Mouse (Mus musculus) R1 (cell line): ENCODE data around the gene Cd1d1.
A peak's percentile ranks its signal among the peaks of the same experiment; 100 is the strongest.
"Not testable (repeated sequence)": the region's sequence is repeated elsewhere in the genome, so short reads cannot be mapped to it uniquely, and the experiment has no call there.

Source experiments
- DNase-seq: peaks from one replicate; pipeline ENCODE4 v3.0.0-alpha.2; 2018; ENCODE audit warnings: low read depth, low spot score

Cd1d1 gene

DNA sequence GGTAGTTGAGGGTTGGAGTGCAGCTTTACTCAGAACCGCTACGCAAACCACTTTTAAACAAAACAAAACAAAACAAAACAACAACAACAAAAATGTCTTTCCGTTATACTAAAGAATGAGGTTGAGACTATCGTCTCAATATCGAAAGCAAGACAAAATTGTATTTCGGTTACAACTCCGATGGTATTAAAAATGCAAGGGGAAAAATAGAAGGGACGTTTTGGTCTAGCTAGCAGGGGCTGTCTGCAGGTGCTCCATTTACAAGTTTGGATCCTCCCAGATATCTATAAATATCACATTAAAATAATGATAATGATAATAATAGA, at the start of gene Cd1d1:
TSS of gene Cd1d1 (minus strand) at position 27 of the 326 bp plus-strand sequence.
- DNase-seq: no peak

DNA sequence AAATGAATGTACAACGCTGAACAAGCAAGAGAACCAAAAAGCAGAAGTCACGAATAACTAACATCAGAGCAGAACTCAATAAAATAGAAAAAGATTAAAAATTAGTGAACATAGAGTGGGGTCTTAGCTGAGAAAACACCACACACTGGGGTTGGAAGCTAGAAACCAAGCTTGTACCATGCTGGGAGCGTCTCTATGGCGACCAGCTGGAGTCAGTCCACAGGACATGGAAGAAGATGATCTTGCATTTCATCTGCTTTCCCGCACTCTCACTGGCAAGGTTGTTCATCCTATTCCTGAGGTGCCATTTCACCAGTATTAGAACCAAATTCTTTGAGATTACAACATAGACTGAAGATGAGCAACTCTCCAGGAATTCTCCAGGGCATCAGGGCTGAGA, 48.6 kb upstream of the Cd1d1 start:
- DNase-seq: peak; percentile 8

DNA sequence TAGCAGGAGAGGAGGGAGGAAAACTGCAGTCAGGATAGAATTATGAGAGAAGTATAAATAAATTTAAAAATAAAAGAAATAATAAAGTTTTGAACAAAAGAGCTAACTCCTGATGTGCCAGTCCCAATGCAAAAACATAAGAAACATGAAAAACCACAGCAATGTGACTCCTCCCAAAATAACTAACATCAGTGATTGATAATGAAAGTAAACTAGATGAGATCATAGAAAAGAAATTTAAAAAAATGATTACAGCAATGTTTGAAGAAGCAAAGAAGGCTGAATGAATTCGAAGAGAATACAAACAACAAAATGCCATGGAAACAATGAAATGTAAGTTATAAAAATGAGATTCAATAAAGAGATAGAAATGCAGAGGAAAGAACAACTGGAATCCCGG, 42.5 kb upstream of the Cd1d1 start:
- DNase-seq: no peak

DNA sequence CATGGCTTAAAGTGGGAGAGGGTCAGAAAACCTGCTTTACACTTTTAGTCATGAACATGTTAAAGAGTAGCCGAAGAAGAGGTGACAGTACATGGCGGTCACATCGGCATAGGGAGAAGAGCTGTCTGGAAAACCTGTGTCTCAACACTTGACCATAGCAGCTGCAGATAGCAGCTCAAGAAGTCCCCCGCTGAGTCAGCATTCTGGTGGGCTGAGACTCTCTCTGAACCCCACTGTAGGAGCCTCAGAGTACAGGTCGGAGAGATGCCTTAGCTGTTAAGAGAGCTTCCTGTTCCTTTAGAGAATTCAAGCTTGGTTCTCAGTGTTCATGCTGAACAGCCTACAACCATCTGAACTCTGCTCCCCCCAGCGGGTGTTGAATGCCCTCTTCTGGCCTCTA, 39.3 kb upstream of the Cd1d1 start:
- no peak for DNase-seq

DNA sequence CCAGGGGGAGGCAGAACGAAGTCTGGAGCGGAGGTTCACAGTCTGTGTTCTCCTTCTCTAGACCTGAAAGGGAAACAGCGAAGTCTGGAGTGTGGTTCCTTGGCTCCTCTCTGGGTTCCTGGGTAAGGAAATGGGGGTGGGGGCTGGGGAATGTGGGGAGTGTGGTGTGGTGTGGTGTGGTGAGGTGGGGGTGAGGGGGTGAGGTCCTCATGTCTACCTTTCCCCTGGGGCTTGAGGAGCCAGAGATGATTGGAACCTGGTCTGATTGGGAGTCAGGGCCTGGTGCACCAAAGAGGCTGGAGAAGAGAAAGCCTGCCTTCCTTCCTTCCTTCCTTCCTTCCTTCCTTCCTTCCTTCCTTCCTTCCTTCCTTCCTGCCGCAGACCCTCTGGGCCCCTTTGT, 34.8 kb upstream of the Cd1d1 start:
- peak; percentile 77 for DNase-seq

DNA sequence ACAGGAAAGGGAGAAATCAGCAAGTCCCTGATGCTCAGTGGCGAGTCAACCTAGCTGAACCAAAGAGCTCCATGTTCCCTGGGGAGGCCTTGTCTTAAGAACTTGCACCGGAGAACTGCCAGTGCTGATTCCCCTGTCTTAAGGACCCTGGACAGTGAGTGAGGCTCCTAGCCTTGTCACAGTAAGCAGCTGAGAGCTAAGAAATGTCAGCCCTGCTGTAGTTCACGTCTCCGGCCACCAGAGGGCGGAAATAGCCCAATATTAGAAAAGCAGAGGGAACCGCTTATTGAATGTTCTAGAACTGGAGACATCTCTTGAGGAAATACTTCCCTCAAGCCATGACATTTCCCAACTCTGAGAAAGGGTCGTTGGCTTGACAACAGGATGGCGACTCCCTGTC, 34.1 kb upstream of the Cd1d1 start:
- DNase-seq: peak; percentile 97

DNA sequence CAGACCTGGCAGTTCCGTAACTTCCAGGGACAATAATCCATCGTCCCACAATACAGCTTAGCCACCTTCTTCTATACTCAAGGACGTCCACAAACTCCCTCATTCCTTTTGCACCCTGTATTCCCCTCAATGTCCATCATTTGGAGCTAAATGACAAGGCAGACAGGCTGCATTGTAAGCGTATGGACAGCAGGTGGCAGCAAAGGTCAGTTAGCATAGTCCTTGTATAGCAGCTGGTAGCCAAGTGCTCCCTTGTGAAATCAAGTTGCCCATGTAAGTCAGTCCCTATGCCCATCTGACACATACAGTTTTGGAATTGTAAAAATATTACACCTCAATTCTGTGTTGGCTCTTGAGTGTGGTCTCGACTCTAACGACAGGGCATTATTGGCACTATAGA, 31.6 kb upstream of the Cd1d1 start:
- DNase-seq: peak; percentile 81

DNA sequence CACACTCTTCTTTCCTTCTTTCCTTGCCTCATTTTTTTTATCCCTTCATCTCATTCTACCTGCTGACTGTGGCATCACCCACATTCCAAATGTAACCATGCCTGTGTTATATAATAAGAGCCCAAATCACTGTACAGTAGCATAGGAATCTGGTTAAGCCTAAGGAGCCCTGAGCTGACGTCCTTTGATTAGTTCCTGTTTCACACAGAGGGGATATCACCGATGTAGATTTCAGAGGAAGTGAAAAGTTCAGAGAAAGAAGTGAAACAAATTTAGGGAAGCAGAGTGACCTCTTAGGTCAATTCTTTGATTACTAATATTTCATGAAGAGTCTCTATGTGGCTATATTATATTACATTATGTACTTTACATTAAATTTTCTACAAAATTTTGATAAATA, 18.5 kb upstream of the Cd1d1 start:
- DNase-seq: no peak

DNA sequence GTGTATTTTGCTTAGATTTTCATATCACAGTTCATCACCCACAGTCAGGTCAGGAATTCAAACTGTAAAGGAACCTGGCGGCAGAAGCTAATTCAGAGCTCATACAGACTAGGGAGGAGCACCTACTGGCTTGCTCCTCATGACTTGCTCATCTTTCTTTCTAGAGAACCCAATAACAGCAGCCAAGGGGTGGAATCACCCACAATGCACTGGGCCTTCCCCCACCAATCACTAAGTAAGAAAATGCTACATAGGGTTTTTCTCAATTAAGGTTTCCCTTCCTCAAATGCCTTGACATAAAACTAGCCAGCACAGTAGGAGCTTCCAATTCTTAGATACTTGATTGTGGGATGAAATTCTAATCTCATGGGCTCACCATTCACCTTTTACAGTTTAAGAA, 17.8 kb upstream of the Cd1d1 start:
- DNase-seq: no peak

DNA sequence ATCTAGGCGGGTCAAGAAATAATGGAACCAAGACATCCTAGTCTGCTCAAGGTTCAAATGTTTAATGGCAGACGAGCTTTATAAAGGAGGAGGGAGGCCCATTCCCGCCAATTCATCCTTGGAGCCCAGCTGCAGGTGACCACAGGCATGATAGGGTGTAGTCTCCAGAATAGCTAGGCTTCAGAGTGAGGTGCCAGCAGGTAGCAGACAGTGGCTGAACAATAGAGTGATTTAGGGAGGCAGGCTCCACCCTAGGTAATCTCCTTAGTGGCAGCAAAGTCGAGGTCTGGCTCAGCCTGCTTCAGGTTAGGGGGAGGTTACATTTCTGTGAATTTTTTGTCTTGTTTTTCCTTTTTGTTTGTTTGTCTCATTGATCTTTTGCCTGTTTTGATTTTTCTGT, 16.7 kb upstream of the Cd1d1 start:
- DNase-seq: peak; percentile 48

DNA sequence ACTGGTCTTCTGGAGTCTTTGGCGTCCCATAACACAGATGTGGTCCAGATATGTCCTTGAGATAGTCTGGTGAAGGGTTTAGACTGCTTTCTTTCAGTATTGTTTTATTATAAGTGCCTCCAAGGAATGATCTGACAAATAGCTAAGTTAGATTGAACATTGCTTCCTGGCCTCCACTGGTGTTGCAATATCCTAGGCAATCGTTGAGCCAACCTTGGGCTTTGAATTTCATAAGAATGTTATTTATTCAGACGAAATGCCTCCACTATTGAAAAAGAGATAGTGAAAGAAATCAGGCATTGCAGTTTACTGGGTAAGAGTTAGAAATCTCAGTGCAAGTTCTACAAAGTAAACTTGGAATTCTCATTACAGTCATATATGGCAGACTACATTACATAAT, 13.2 kb upstream of the Cd1d1 start:
- DNase-seq: not testable (repeated sequence)

DNA sequence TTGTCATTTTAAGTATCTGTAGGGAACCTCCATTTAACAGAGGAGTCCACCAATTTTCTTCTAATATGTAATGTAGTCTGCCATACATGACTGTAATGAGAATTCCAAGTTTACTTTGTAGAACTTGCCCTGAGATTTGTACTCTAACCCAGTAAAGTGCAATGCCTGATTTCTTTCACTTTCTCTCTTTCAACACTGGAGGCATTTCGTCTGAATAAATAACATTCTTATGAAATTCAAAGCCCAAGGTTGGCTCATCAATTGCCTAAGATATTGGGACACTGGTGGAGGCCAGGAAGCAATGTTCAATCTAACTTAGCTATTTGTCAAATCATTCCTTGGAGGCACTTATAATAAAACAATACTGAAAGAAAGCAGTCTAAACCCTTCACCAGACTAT, 9.0 kb upstream of the Cd1d1 start:
- not testable (repeated sequence) for DNase-seq

DNA sequence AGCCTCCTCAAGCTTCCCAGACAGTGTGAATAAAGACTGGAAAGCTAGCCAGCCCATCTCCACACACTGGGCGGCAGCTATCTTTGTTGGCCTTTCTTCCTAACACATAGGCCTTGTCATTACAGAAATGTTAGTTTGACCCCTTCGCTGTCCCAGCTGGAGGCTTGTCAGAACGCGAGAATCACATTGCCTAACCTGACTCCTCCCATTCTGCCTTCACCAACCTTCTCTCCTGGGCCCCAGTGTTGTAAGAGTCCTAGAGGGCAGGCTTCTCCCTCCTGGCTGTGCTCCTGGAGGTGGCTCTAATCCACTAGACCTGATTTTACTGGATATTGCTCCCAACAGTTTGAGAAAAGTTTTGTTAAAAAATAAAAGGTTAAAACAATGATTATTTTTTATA, 1.4 kb upstream of the Cd1d1 start:
- DNase-seq: peak; percentile 55

DNA sequence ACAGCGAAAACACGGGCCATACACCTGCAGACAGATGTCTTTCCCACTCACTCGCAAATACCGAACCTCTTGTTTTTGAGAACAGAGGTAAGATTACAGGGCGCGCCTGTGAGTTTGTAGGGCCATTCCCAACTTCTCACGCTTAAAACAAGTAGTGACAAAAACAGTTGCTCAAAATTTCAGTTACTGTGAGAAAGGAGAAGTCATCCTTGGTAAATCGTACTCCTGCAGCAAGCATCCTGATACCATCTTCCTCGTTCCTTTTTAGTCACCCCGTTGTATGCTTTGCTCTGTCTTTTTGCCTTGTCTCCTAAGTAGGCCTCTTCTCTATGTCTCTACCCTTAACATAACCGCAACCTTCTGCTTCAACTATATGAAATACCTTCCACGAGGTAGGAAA, 810 bp upstream of the Cd1d1 start:
- DNase-seq: no peak

DNA sequence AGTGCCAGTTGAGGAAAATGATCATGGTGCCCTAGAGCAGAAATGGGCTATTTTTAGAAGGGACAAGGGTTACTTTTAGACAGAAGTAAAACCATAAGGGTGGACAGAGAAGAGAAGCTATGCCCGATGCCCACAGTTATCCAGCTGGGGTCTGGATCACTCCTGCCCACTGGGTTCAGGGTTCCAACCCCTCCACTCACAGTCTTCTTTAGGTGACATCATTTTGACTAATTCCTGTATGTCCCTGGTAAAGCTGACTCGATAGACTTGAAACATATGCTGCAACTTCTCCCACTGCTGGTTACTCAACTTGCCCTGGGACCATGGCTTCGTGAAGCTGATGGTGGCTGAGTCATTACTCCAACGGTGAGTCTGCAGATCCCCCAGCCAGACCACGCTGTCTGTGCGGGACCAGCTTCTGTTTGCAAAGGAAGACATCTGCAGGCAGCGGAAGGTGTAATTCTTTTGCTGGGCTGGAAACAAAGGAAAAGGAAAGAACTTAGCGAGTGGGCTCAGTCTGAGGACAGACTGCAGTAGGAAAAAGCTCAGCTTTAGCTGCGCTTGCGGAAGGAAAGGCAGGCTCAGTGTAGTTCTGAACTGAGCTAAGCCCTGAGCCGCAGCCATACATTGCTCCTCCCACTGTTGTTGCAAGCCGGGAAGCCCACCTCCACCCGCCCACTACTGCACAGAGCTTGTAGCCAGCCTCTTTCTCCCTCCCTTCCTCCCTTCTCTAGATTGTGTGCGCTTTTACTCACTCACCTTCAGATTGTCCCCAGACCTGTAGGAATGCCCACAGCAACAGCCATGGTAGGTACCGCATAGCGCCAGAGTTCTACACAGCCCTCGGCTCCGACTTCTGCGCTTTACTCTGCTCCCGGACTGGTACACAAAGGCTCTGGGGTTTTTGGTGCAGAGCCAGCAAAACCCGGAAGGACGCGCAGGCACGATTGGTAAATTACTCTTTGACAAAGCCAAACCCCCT, 517 bp downstream of the Cd1d1 start:
- peak; percentile 90 for DNase-seq

DNA sequence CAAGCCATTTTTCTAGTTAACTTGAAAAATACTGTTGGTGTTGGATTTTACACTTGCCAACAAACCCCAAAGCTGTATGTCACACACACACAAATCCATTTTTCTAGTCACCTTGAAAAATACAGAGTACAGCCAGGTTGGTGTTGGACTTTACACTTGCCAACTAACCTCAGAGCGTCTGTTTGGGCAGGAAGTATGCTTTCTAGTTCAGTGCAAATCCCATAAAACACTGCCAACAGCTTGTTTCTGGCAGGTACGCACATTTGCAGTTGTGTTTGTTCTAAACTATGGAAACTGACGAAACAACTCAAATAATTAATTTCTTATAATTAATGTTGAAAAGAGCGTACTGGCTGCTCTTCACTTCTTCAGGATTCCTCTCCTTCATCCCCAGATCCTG, 3.1 kb downstream of the Cd1d1 start:
- DNase-seq: no peak

DNA sequence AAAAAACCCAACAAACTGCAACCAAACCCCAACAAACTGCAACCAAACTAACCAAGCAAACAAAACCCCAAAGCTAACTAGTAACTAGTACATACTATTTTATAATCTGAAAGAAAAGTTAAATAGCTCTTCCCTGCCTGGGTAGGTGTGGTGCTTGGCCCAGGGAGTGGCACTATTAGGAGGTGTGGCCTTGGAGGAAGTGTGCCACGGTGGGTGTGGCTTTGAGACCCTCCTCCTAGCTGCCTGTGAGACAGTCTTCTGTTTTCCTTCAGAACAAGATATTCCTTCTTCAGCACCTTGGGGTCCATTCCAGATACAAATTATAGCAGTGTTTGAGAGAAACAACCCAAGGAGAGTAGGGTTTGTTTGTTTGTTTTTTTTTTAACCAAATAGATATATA, 3.9 kb downstream of the Cd1d1 start:
- DNase-seq: peak; percentile 73

DNA sequence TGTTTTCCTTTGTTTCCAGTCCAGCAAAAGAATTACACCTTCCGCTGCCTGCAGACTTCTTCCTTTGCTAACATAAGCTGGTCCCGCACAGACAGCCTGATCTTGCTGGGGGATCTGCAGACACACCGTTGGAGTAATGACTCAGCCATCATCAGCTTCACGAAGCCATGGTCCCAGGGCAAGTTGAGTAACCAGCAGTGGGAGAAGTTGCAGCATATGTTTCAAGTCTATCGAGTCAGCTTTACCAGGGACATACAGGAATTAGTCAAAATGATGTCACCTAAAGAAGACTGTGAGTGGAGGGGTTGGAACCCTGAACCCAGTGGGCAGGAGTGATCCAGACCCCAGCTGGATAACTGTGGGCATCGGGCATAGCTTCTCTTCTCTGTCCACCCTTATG, 12.3 kb downstream of the Cd1d1 start:
- DNase-seq: not testable (repeated sequence)

DNA sequence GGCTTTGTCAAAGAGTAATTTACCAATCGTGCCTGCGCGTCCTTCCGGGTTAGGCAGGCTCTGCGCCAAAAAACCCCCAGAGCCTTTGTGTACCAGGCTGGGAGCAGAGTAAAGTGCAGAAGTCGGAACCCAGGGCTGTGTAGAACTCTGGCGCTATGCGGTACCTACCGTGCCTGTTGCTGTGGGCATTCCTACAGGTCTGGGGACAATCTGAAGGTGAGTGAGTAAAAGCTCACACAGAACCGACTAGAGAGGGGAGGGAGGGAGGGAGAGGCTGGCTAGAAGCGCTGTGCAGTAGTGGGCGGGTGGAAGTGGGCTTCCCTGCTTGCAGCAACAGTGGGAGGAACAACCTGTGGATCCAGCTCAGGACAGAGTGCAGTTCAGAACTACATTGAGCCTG, 12.8 kb downstream of the Cd1d1 start:
- DNase-seq: peak; percentile 53

DNA sequence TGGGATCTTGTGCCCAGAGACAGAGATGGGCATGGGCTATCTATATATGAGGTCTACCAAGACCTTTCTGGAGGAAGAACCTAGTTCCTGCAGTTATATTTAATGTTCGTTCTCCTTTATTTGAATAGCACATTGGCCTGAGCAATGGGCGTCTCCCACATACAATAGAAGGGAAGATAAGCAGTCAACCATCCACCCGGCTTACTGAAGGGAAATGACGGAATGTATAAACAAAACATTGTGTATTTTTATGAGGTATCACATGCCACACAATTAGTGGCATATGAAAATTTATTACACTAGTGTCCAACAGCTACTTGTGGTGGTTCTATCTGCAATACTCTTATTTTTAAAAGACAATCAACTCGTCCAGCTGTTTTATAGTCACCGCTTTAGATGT, 15.9 kb downstream of the Cd1d1 start:
- no peak for DNase-seq

DNA sequence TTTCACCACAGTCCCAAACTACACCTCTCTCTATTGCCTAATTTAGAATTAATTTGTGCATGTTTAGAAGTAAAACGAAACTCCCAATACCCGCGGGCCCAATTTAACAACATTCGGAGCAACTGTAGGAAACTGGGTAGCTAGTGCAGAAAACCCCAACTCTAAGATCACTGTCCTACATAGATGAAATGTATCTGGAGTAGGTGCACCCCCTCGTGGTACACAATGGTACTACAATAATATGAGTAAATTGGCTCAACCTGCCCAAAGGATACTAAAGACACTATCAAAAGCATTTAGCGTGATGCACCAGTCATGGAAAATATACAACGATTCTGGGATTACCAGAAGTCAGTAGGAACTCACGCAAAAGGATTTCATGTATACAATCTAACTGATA, 22.7 kb downstream of the Cd1d1 start:
- peak; percentile 79 for DNase-seq

DNA sequence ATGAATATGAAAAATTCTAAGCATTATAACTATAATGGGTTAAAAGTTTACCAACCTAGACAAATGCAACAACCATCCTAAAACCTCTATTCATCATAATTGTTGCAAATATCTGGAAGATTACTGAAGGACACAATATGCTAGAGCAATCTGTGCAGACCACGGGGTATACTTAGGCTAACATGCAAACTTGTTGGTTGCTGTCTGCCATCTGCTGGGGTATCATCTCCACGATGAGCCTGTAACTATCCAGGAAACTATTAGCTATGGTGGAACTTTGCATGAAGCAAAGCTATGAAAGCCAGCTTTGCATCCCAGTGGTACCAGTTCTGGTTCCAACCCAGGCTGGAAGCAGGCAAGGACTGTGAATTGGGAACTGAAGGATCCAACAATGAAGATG, 24.1 kb downstream of the Cd1d1 start:
- DNase-seq: no peak

DNA sequence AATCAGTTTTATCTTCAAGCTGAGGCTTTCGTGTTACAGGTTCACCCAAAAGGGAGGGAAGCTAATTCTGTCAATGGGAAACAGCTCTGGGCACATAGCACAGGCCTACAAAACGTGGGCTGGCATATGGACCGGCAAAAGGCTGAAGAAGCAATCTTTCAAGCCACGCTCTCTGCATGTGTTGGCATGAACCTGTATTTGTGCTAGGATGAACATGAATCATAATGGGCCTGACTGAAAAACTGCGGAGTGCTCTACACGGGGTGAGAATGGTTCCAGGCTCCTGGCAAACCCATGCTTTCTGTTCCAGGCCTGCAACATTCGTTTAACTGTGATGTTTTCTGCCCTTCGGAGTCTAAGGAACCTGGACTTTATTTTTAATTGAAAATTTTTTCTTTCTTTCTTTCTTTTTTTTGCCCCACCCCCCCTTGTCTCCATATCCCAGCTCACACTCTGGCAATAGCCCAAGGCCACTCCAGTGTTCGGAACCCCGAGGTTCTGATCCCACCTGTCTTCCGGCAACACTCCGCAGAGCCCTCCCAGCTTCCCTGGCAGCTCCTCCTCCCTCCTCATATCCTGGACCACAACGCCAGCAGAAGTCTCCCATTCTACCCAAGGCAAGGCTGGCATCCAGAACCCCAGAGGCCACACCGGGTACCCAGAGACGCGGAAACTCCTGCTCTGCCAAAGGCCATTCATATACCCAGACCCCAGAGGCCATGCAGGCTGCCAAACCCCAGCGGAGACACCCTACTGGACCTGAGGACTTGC, 36.4 kb downstream of the Cd1d1 start:
- no peak for DNase-seq
